Mouse (Mus musculus) frontal cortex, adult (tissue): ENCODE measurements around the gene Smtnl2.

ENCODE experiments used
- ATAC-seq: cut with Nextera tagmentation; 2 replicates; pipeline ENCODE4 v1.9.2; 2017; ENCODE audit warnings: mild to moderate bottlenecking, moderate library complexity, mixed read lengths; ENCODE audit not compliant: low TSS enrichment

Gene Smtnl2

DNA sequence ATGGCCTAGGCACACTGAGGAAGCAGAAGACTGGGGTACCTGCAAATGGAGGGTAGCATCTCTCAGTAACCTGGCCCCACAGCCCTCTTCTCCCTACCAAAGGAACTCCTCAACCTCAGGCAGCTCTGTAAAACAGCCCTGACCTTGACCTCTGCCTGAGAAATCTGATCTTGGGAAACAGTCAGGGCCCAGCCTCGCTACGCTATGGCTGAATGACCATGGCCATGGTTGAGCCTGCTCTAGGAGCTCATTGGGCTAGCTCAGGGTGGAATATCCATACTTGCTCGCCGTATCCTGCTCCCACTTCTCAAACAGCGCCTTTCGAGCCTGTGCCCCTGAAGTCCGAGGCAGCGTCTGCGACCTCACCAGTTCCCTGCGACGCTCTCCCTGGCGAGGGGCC lies 10.4 kb downstream of the Smtnl2 start:
- ATAC-seq: no peak

GRCm38 (mm10) chr11:72397811-72398525 lies 13.5 kb downstream of the Smtnl2 start:
- no peak for ATAC-seq

- no peak for ATAC-seq
Observed at GRCm38 (mm10) chr11:72397072-72397471, 14.4 kb downstream of the Smtnl2 start.

- no peak for ATAC-seq
Observed at GRCm38 (mm10) chr11:72396621-72397020, 14.9 kb downstream of the Smtnl2 start.

GRCm38 (mm10) chr11:72395652-72396051 lies 15.9 kb downstream of the Smtnl2 start:
- ATAC-seq: no peak

DNA sequence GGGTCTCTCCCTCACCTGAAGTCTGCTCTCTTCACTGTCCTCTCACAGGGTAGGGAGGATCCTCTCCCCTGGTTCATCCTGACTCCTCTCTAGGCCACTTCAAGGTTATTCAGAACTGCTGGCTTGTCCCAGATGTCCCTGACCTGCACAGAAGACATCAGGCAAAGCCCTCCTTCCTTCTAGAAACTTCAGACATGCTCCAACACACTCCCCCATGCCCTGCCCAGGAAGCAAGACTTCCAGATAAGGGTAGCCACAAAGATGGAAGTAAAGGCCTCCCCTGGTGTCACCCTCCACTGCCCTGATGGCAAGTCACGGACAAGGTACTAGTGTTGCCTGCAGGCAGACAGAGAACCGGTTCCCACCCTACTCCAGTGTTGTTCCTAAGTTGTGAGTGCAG lies 16.8 kb downstream of the Smtnl2 start:
- no peak for ATAC-seq

- no peak for ATAC-seq
Observed at GRCm38 (mm10) chr11:72393669-72394068, 17.8 kb downstream of the Smtnl2 start.

GRCm38 (mm10) chr11:72393243-72393642 lies 18.3 kb downstream of the Smtnl2 start:
- ATAC-seq: no peak

DNA sequence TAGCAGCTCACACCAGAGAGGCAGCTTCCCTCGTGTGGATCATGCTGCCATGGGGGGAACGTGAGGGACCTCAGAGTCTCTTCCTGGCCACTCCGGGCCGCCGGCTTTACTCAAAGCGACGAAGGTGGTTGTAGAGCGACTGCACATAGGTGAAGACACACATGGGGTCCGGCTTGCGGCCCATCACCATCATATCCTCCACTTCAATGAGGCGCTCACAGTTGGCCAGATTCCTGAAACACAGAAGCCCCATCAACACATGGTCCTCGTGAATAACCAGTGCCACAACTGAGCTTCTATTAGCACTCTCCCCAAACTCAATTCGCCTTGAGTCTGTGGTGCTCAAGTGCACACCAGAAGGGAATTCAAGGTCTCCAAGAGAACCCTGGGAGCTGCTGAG lies 20.3 kb downstream of the Smtnl2 start:
- ATAC-seq: no peak

- no peak for ATAC-seq
Observed at GRCm38 (mm10) chr11:72389407-72390142, 21.9 kb downstream of the Smtnl2 start.

- no peak for ATAC-seq
Observed at GRCm38 (mm10) chr11:72388113-72388529, 23.4 kb downstream of the Smtnl2 start.

DNA sequence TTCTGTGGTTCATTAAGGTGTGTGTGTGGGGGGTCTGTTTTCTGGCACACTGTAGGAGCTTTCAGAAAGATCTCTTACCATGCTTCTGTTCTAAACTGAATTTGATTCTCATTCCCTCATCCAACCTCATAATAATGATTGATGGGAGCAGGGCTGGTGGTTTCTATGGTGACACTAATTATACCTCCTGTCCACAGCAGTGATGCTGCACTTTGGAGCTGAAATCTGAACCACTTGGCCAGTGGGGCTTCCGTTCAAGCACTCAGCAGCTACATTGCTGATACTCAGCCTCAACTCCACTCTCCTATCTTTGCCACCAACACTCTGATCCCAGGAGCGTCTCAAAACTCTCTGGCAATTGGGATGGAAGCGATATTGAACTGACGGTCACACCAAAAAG lies 32.2 kb downstream of the Smtnl2 start:
- ATAC-seq: no peak

- no peak for ATAC-seq
Observed at GRCm38 (mm10) chr11:72378222-72378621, 33.3 kb downstream of the Smtnl2 start.

- ATAC-seq: no peak
Observed at GRCm38 (mm10) chr11:72376562-72376961, 35.0 kb downstream of the Smtnl2 start.

- no peak for ATAC-seq
Observed at GRCm38 (mm10) chr11:72369904-72370672, 41.4 kb downstream of the Smtnl2 start.

GRCm38 (mm10) chr11:72367934-72368674 lies 43.4 kb downstream of the Smtnl2 start:
- ATAC-seq: no peak

GRCm38 (mm10) chr11:72366126-72366525 lies 45.4 kb downstream of the Smtnl2 start:
- no peak for ATAC-seq

- no peak for ATAC-seq
Observed at GRCm38 (mm10) chr11:72364526-72364925, 47.0 kb downstream of the Smtnl2 start.

- ATAC-seq: no peak
Observed at GRCm38 (mm10) chr11:72363523-72364240, 47.8 kb downstream of the Smtnl2 start.

DNA sequence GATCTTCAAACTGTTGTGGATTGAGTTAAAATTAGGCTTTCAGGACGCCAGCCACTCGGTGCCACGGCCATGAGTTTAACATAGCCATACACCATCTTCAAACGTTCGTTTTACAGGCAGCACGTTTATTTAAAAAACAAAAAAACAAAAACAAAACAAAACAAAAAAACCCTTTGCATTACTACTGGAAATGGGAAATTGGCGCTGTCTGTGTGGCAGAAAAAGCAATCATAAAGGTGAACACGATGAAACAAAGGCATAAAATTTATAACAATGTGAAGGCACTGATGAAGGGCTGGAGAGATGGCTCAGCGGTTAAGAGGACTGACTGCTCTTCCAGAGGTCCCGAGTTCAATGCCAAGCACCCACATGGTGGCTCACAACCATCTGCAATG lies 49.2 kb downstream of the Smtnl2 start, which contains the start of gene Tekt1:
Gene Tekt1, minus strand, starts transcription at position 96 of the 395 bp plus-strand sequence.
- ATAC-seq: no peak
